13 mouse cellular contexts compared by ENCODE assay signal in the genomic region with DNA sequence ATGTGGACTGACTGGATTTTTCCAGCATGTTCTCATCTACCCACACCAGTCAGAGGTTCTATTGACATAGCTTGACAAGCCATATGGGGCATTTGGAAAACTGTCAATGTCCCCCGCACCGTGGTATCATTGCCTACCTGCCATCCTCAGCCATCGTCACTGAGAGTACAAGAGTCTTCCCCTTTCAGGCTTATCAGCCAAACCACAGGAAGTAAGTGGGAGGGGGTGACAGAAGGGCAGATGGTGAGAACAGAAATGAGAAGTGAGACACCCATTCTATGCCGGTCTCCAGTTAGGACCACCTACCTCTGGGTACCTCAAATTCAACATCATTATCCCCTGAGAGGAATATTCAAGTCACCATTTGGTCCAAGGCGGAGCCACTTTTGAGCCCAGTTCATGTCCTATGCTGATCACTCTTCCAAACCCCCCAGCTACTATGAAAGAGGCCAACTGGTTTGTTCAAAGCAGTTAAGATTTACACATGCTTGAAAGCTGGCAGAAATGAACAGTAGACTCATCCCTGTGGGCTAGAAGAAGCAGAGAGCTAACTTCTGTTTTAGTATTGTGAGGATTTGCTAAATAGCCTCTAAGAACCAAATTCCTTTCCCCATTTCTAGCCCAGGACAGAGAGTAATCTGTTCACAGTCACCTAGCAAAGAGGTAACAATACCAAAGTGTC. TPM values are rescaled to one million over a fixed set of nuclear protein-coding genes. Genes with fewer than 3 reads are reported as not detected.
A peak's percentile ranks its signal among the peaks of the same experiment; 100 is the strongest.
DNase-seq lines count a peak whose midpoint lies in the region; ATAC-seq and TF ChIP-seq lines count a peak whose summit lies in the region.
"Had no signal": no experiment of that assay in that cellular context is flagged by ENCODE, and none has a peak within 500 bp of the region (broad histone marks: within the 10 kb centered on the region; RNA-seq: fewer than 3 reads in every experiment).

No protein-coding gene starts in this region.

- H3K4me2 ChIP-seq in CH12.LX (ENCODE audit: insufficient read depth, low read depth, poor library complexity, severe bottlenecking), result no peak overlapping the region
- H3K4me2 ChIP-seq in liver, embryonic 13.5 days, result peak overlapping the region; percentile 21; the same call in 1 of the 2 replicates
- H3K4me2 ChIP-seq in kidney, embryonic 15.5 days, result no peak overlapping the region
- H3K4me2 ChIP-seq: neural tube, embryonic 12.5 days had no signal

- H3K27me3 ChIP-seq in CH12.LX (replicated peaks), result peaks cover 73% of the 10 kb centered on the region
- peaks cover 3% of the 10 kb centered on the region; the same call in 1 of the 2 replicates for H3K27me3 ChIP-seq in liver, embryonic 13.5 days
- H3K27me3 ChIP-seq in spleen, adult 2 months (ENCODE audit: control insufficient read depth, insufficient read depth, low read length), result no peaks in the 10 kb centered on the region
- no peaks in the 10 kb centered on the region for H3K27me3 ChIP-seq in kidney, embryonic 15.5 days
- H3K27me3 ChIP-seq: neural tube, embryonic 12.5 days had no signal

- peaks cover 0 to 15% of the 10 kb centered on the region in 2 experiments; a peak in 2 of 4 replicates for H3K4me1 ChIP-seq in CH12.LX (ENCODE audit: control insufficient read depth in 1 of 2, insufficient read depth in 2 of 2)
- peaks cover 20% of the 10 kb centered on the region for H3K4me1 ChIP-seq in liver, embryonic 13.5 days (replicated peaks)
- peaks cover 18% of the 10 kb centered on the region; the same call in 1 of the 2 replicates for H3K4me1 ChIP-seq in spleen, adult 2 months (ENCODE audit: control insufficient read depth, insufficient read depth, insufficient read length)
- H3K4me1 ChIP-seq in kidney, embryonic 15.5 days, result peaks cover 22% of the 10 kb centered on the region

- no peaks in the 10 kb centered on the region for H3K9me3 ChIP-seq in CH12.LX (replicated peaks; ENCODE audit: low read length)
- no peaks in the 10 kb centered on the region for H3K9me3 ChIP-seq in liver, embryonic 13.5 days (replicated peaks)
- H3K9me3 ChIP-seq in kidney, embryonic 15.5 days (replicated peaks), result no peaks in the 10 kb centered on the region
- H3K9me3 ChIP-seq: hindbrain, embryonic 10.5 days; neural tube, embryonic 12.5 days had no signal

- H3K79me2 ChIP-seq in CH12.LX (replicated peaks; ENCODE audit: control insufficient read depth, extremely low read depth, insufficient read depth, poor library complexity, severe bottlenecking), result no peaks in the 10 kb centered on the region

- WGBS in liver, embryonic 13.5 days (ENCODE audit: insufficient replicate concordance), result 18% methylated on average over 5 of the region's 5 CpGs
- 15% methylated on average over 5 of the region's 5 CpGs for WGBS in spleen, adult 2 months
- WGBS in kidney, embryonic 15.5 days, result 78% methylated on average over 5 of the region's 5 CpGs

- H3K4me3 ChIP-seq in CH12.LX (replicated peaks in 1 of 3; ENCODE audit: low read depth in 2 of 3, low read length in 2 of 3, poor library complexity in 1 of 3), result no peak overlapping the region
- no peak overlapping the region for H3K4me3 ChIP-seq in liver, embryonic 13.5 days (replicated peaks)
- peak overlapping the region; percentile 61 for H3K4me3 ChIP-seq in spleen, adult 2 months (ENCODE audit: extremely low read depth, insufficient read depth, insufficient read length)
- no peak overlapping the region for H3K4me3 ChIP-seq in kidney, embryonic 15.5 days (replicated peaks)
- H3K4me3 ChIP-seq: hindbrain, embryonic 10.5 days; neural tube, embryonic 12.5 days had no signal

- dilution Hi-C loops in CH12.LX (cut with MboI; ENCODE audit: extremely low pct_ligation_motif_present, extremely low pct_unique_long_range_greater_than_20kb, low sequenced_read_pairs), result no loop called here

- TF ChIP-seq RAD21 in CH12.LX (IDR thresholded peaks at IDR 0.05; ENCODE audit: low read depth, low read length), result no peak

- H3K27ac ChIP-seq in CH12.LX (ENCODE audit: insufficient read depth, low read depth), result no peak overlapping the region
- H3K27ac ChIP-seq in liver, embryonic 13.5 days, result no peak overlapping the region
- peak overlapping the region; percentile 88 for H3K27ac ChIP-seq in spleen, adult 2 months (ENCODE audit: insufficient read depth, low read length)
- H3K27ac ChIP-seq in kidney, embryonic 15.5 days, result no peak overlapping the region
- H3K27ac ChIP-seq: hindbrain, embryonic 10.5 days; kidney, postnatal 0 days; neural tube, embryonic 12.5 days had no signal

- TF ChIP-seq EP300 in CH12.LX (IDR thresholded peaks at IDR 0.05; ENCODE audit: low read length), result no peak

- H3K36me3 ChIP-seq in CH12.LX (replicated peaks in 1 of 2; ENCODE audit: control insufficient read depth in 1 of 2, insufficient read depth in 1 of 2, low read length in 1 of 2), result no peaks in the 10 kb centered on the region
- no peaks in the 10 kb centered on the region for H3K36me3 ChIP-seq in liver, embryonic 13.5 days
- H3K36me3 ChIP-seq in spleen, adult 2 months (ENCODE audit: control insufficient read depth, insufficient read depth, low read length), result no peaks in the 10 kb centered on the region
- H3K36me3 ChIP-seq in kidney, embryonic 15.5 days, result no peaks in the 10 kb centered on the region
- H3K36me3 ChIP-seq: G1E; hindbrain, embryonic 10.5 days; neural tube, embryonic 12.5 days had no signal

- DNase-seq in 416B (ENCODE audit: low read depth), result peak; percentile 10
- DNase-seq in CH12.LX (ENCODE audit: extremely low read depth), result peak; percentile 20
- no peak for DNase-seq in liver, embryonic 13.5 days
- DNase-seq in spleen, adult 2 months (ENCODE audit: low read depth in 1 of 2, low spot score in 2 of 2), result peak; percentile 57 to 77
- DNase-seq in ovary, adult 18-20 months (ENCODE audit: low spot score), result no peak
- DNase-seq in urinary bladder, adult 18-20 months (ENCODE audit: low spot score in 2 of 2), result no peak
- DNase-seq: adrenal gland, postnatal 25 days had no signal

- ATAC-seq in liver, embryonic 13.5 days (ENCODE audit: low read depth), result peak; percentile 53; the same call in 1 of the 2 replicates
- no peak for ATAC-seq in frontal cortex, adult (ENCODE audit: low TSS enrichment)
- no peak for ATAC-seq in kidney, embryonic 15.5 days (replicated peaks; ENCODE audit: low FRiP score)

- no peak for TF ChIP-seq CTCF in CH12.LX (conservative IDR thresholded peaks at IDR 0.05 in 1 of 2, IDR thresholded peaks at IDR 0.05 in 1 of 2; ENCODE audit: low read depth in 2 of 2, low read length in 2 of 2)
- TF ChIP-seq CTCF in spleen, adult 2 months (IDR thresholded peaks at IDR 0.05; ENCODE audit: extremely low read depth, insufficient read depth, insufficient read length, insufficient replicate concordance), result no peak

- TF ChIP-seq POLR2A in CH12.LX (IDR thresholded peaks at IDR 0.05; ENCODE audit: low read depth, low read length), result no peak
- peak; percentile 85 for TF ChIP-seq POLR2A in spleen, adult 2 months (IDR thresholded peaks at IDR 0.05; ENCODE audit: low read depth, low read length)

- in situ Hi-C loops in CH12.LX (cut with MboI; ENCODE audit: low pct_ligation_motif_present, low pct_unique_long_range_greater_than_20kb, low sequenced_read_pairs), result no loop called here

- H3K9ac ChIP-seq in CH12.LX (ENCODE audit: insufficient read depth, low read depth), result no peak overlapping the region
- no peak overlapping the region for H3K9ac ChIP-seq in liver, embryonic 13.5 days
- H3K9ac ChIP-seq in kidney, embryonic 15.5 days, result no peak overlapping the region
- H3K9ac ChIP-seq: neural tube, embryonic 12.5 days had no signal

TF ChIP-seq in CH12.LX, 34 proteins besides CTCF, POLR2A, EP300 and RAD21:
- no peak for TF ChIP-seq GABPA (IDR thresholded peaks at IDR 0.05; ENCODE audit: insufficient replicate concordance, low read depth, low read length)
- TF ChIP-seq ZMIZ1 (IDR thresholded peaks at IDR 0.05; ENCODE audit: low read depth, low read length), result no peak
- no peak for TF ChIP-seq ELF1 (IDR thresholded peaks at IDR 0.05; ENCODE audit: low read depth, low read length)
- TF ChIP-seq CHD2 (IDR thresholded peaks at IDR 0.05; ENCODE audit: low read length), result no peak
- no peak for TF ChIP-seq MAX (IDR thresholded peaks at IDR 0.05; ENCODE audit: low read length)
- TF ChIP-seq MAZ (IDR thresholded peaks at IDR 0.05; ENCODE audit: low read depth, low read length), result no peak
- no peak for TF ChIP-seq UBTF (IDR thresholded peaks at IDR 0.05; ENCODE audit: low read depth, low read length)
- TF ChIP-seq E2F4 (IDR thresholded peaks at IDR 0.05; ENCODE audit: insufficient replicate concordance, low read depth, low read length), result no peak
- no peak for TF ChIP-seq USF1 (IDR thresholded peaks at IDR 0.05; ENCODE audit: low read depth, low read length)
- TF ChIP-seq PAX5 (IDR thresholded peaks at IDR 0.05; ENCODE audit: low read length), result no peak

RNA-seq across cellular contexts. Expression of a gene that starts 48.8 kb away (rescaled TPM):
- 0.42 and 0.81 TPM in 2 replicates for total RNA-seq in CH12.LX (2012; rRNA removed)
- 0.42 and 0.51 TPM in 2 replicates for total RNA-seq in CH12.LX (2014; rRNA removed)
- 0.56 and 0.57 TPM in 2 replicates for polyA plus RNA-seq in CH12.LX (2012; ENCODE audit: insufficient read length, low read depth)
- 4.6 and 5.5 TPM in 2 replicates for polyA plus RNA-seq in liver, embryonic 13.5 days (2015; fragmentation: Nextera tagmentation; extraction: Ambion mirVana)
- 25.9 and 27.9 TPM in 2 replicates for polyA plus RNA-seq in spleen, adult 2 months (2012; rRNA removed)
- 17.8 and 19.3 TPM in 2 replicates for polyA plus RNA-seq in kidney, embryonic 15.5 days (2015; fragmentation: Nextera tagmentation; extraction: Ambion mirVana)
- polyA plus RNA-seq: G1E had no signal

Comparison
In these comparisons a context has a peak if more than half of its experiments do, and no peak if none do; other contexts are left out.
1. DNase-seq: peak in 416B (single experiment), CH12.LX (single experiment) and spleen, adult 2 months (2 of 2); none in liver, embryonic 13.5 days (single experiment), ovary, adult 18-20 months (single experiment) and urinary bladder, adult 18-20 months (0 of 2).